Mouse (Mus musculus): ENCODE data around the gene Cep85l.

Gene Cep85l

GRCm38 (mm10) chr10:53394923-53395629 lies 15.3 kb upstream of the Cep85l start:
- no peak for DNase-seq (ENCODE audit: low read depth, low spot score)

- DNase-seq (ENCODE audit: low read depth, low spot score): no peak
These were observed 8.6 kb upstream of the Cep85l start for GRCm38 (mm10) chr10:53388227-53388920.

GRCm38 (mm10) chr10:53385438-53385837 lies 5.7 kb upstream of the Cep85l start:
- DNase-seq (ENCODE audit: low read depth, low spot score): no peak

- no peak for DNase-seq (ENCODE audit: low read depth, low spot score)
These were observed 5.1 kb upstream of the Cep85l start for GRCm38 (mm10) chr10:53384896-53385295.

- DNase-seq (ENCODE audit: low read depth, low spot score): no peak
These were observed 3.1 kb upstream of the Cep85l start for GRCm38 (mm10) chr10:53382696-53383365.

GRCm38 (mm10) chr10:53378981-53379708 lies 602 bp downstream of the Cep85l start:
- DNase-seq (ENCODE audit: low read depth, low spot score): peak; percentile 60

- no peak for DNase-seq (ENCODE audit: low read depth, low spot score)
These were observed 1.5 kb downstream of the Cep85l start for GRCm38 (mm10) chr10:53378296-53378695.

- DNase-seq (ENCODE audit: low read depth, low spot score): no peak
These were observed 2.7 kb downstream of the Cep85l start for GRCm38 (mm10) chr10:53377096-53377495.

GRCm38 (mm10) chr10:53373885-53374578 lies 5.7 kb downstream of the Cep85l start:
- no peak for DNase-seq (ENCODE audit: low read depth, low spot score)

GRCm38 (mm10) chr10:53367265-53367664 lies 12.5 kb downstream of the Cep85l start:
- DNase-seq (ENCODE audit: low read depth, low spot score): no peak

GRCm38 (mm10) chr10:53364311-53364710 lies 15.4 kb downstream of the Cep85l start:
- DNase-seq (ENCODE audit: low read depth, low spot score): no peak

GRCm38 (mm10) chr10:53359016-53359415 lies 20.7 kb downstream of the Cep85l start:
- no peak for DNase-seq (ENCODE audit: low read depth, low spot score)

GRCm38 (mm10) chr10:53353665-53354064 lies 26.1 kb downstream of the Cep85l start:
- DNase-seq (ENCODE audit: low read depth, low spot score): no peak

- DNase-seq (ENCODE audit: low read depth, low spot score): no peak
These were observed 30.5 kb downstream of the Cep85l start for GRCm38 (mm10) chr10:53349254-53349653.

- DNase-seq (ENCODE audit: low read depth, low spot score): peak; percentile 72
These were observed 31.7 kb downstream of the Cep85l start for GRCm38 (mm10) chr10:53347787-53348755.

GRCm38 (mm10) chr10:53346916-53347315 lies 32.8 kb downstream of the Cep85l start:
- DNase-seq (ENCODE audit: low read depth, low spot score): no peak

- DNase-seq (ENCODE audit: low read depth, low spot score): peak; percentile 57
These were observed 33.2 kb downstream of the Cep85l start for GRCm38 (mm10) chr10:53346506-53346905.

GRCm38 (mm10) chr10:53345508-53345907 lies 34.2 kb downstream of the Cep85l start:
- no peak for DNase-seq (ENCODE audit: low read depth, low spot score)

- no peak for DNase-seq (ENCODE audit: low read depth, low spot score)
These were observed 35.9 kb downstream of the Cep85l start for GRCm38 (mm10) chr10:53343865-53344264.

GRCm38 (mm10) chr10:53343384-53343783 lies 36.4 kb downstream of the Cep85l start:
- DNase-seq (ENCODE audit: low read depth, low spot score): no peak
